In the genomic region with DNA sequence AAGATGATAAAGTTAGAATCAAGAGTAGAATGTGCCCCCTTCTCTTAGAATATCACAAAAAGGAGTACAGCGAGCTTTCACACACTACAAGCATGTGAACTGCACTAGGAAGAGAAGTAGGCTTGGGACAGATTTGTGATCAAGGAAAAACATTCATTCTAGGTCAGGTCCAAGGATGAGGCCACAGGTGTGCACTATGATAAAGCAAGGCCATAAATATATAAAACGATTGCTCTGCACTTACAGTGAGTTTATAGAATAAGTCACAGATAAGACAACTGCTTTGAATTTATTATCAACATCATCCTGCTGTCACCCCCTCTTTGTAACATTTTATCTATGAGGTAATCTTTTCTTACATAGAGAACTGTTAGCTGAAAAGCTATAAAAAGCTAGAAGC, we compare ENCODE assay signal across 1 mouse cellular context.
TF ChIP-seq lines count a peak whose summit lies in the region.

No protein-coding gene starts in this region.

TF ChIP-seq in MEL, 35 proteins besides CTCF, POLR2A, EP300 and RAD21:
- TF ChIP-seq TCF12 (IDR thresholded peaks at IDR 0.05; ENCODE audit: low read depth, low read length), result peak; percentile 12; the same call in 1 of the 2 replicates
- no peak for TF ChIP-seq POLR2AphosphoS2 (IDR thresholded peaks at IDR 0.05; ENCODE audit: low read length)
- no peak for TF ChIP-seq E2F4 (IDR thresholded peaks at IDR 0.05; ENCODE audit: borderline replicate concordance, low read depth, low read length)
- no peak for TF ChIP-seq MEF2A (IDR thresholded peaks at IDR 0.05; ENCODE audit: extremely low read depth, insufficient replicate concordance, low read depth, low read length, poor library complexity, severe bottlenecking)
- TF ChIP-seq ETS1 (IDR thresholded peaks at IDR 0.05; ENCODE audit: low read depth, low read length), result 0 out of 2 replicates have a peak, but pooled peaks have one; percentile 39
- TF ChIP-seq HCFC1 (IDR thresholded peaks at IDR 0.05; ENCODE audit: low read depth, low read length), result no peak
- peak; percentile 30; the same call in 1 of the 2 replicates for TF ChIP-seq GATA1 (IDR thresholded peaks at IDR 0.05; ENCODE audit: low read depth, low read length)
- no peak for TF ChIP-seq SMC3 (IDR thresholded peaks at IDR 0.05; ENCODE audit: low read depth, low read length)
- TF ChIP-seq MXI1 (IDR thresholded peaks at IDR 0.05; ENCODE audit: low read depth, low read length), result no peak
- no peak for TF ChIP-seq MAX (IDR thresholded peaks at IDR 0.05; ENCODE audit: low read length)
- TF ChIP-seq KAT2A (conservative IDR thresholded peaks at IDR 0.05; ENCODE audit: low read depth, low read length), result no peak
- TF ChIP-seq MYC (IDR thresholded peaks at IDR 0.05; ENCODE audit: low read depth, low read length), result no peak
- no peak for TF ChIP-seq GABPA (IDR thresholded peaks at IDR 0.05; ENCODE audit: low read depth, low read length)
- TF ChIP-seq MYB (IDR thresholded peaks at IDR 0.05; ENCODE audit: low read depth, low read length), result no peak
- no peak for TF ChIP-seq USF1 (IDR thresholded peaks at IDR 0.05; ENCODE audit: low read depth, low read length)
- TF ChIP-seq CHD2 (IDR thresholded peaks at IDR 0.05; ENCODE audit: low read length), result no peak
